18 mouse cellular contexts compared by ENCODE assay signal in the genomic region with DNA sequence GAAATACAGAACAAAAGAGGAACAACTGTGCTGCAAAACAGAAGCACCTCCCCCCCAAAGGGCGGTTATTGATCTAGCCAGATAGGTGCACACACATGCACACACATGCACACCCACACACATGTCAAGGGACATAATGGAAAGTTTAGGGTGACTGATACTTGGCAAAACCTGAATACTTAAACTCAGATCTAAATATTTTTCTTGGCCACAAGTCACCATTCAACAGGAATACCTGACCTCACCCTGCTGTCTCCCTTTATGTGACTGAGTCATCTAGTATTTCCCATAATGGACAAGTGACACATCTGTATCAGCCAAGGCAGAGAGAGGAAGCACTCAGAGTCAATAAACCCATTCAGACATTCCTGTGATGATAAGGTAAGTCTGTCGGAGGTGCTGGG. TPM values are rescaled to one million over a fixed set of nuclear protein-coding genes. Genes with fewer than 3 reads are reported as not detected.
DNase-seq lines count a peak whose midpoint lies in the region; ATAC-seq and TF ChIP-seq lines count a peak whose summit lies in the region.
"Had no signal": no experiment of that assay in that cellular context is flagged by ENCODE, and none has a peak within 500 bp of the region (broad histone marks: within the 10 kb centered on the region; RNA-seq: fewer than 3 reads in every experiment).

No protein-coding gene starts in this region.

- H3K9ac ChIP-seq in heart, embryonic 14.5 days (ENCODE audit: low read length), result no peak overlapping the region
- no peak overlapping the region for H3K9ac ChIP-seq in midbrain, embryonic 12.5 days (replicated peaks)
- H3K9ac ChIP-seq in midbrain, embryonic 15.5 days, result no peak overlapping the region
- no peak overlapping the region for H3K9ac ChIP-seq in stomach, postnatal 0 days (ENCODE audit: low read length)
- H3K9ac ChIP-seq: forebrain, embryonic 13.5 days; limb, embryonic 15.5 days; neural tube, embryonic 15.5 days; stomach, embryonic 15.5 days had no signal

- CTCF ChIA-PET in Patski (lab: Charles Lee), result no interaction called here

- no peak for TF ChIP-seq EP300 in stomach, postnatal 0 days (optimal IDR thresholded peaks at IDR 0.05)

- H3K27ac ChIP-seq in heart, embryonic 14.5 days (replicated peaks in 1 of 2; ENCODE audit: control insufficient read depth in 1 of 2, insufficient read depth in 1 of 2, low read depth in 2 of 2, low read length in 2 of 2), result peak overlapping the region in 1 of 2 experiments; percentile 80; a peak in 2 of 4 replicates
- H3K27ac ChIP-seq in midbrain, embryonic 12.5 days (replicated peaks), result no peak overlapping the region
- H3K27ac ChIP-seq in midbrain, embryonic 15.5 days, result no peak overlapping the region
- no peak overlapping the region for H3K27ac ChIP-seq in stomach, postnatal 0 days (replicated peaks)
- H3K27ac ChIP-seq: forebrain, embryonic 13.5 days; limb, embryonic 15.5 days; macrophage; neural tube, embryonic 15.5 days; stomach, embryonic 15.5 days had no signal

- H3K27me3 ChIP-seq in heart, embryonic 14.5 days (ENCODE audit: control insufficient read depth, insufficient read depth, low read length), result no peaks in the 10 kb centered on the region
- H3K27me3 ChIP-seq in midbrain, embryonic 12.5 days, result no peaks in the 10 kb centered on the region
- H3K27me3 ChIP-seq in midbrain, embryonic 15.5 days (replicated peaks), result no peaks in the 10 kb centered on the region
- H3K27me3 ChIP-seq in Patski, result no peaks in the 10 kb centered on the region
- no peaks in the 10 kb centered on the region for H3K27me3 ChIP-seq in stomach, postnatal 0 days (ENCODE audit: control insufficient read depth, insufficient read depth, low read length)
- H3K27me3 ChIP-seq: CH12.LX; forebrain, embryonic 13.5 days; limb, embryonic 15.5 days; neural tube, embryonic 15.5 days; stomach, embryonic 15.5 days had no signal

- no peak; the same call in 1 of the 2 replicates for ATAC-seq in heart, embryonic 14.5 days (ENCODE audit: insufficient number of reproducible peaks, insufficient read depth, low FRiP score, low read depth)
- peak; percentile 23; the same call in 1 of the 2 replicates for ATAC-seq in midbrain, embryonic 12.5 days (ENCODE audit: low FRiP score, low read depth)
- ATAC-seq in midbrain, embryonic 15.5 days (replicated peaks), result no peak; the same call in 1 of the 2 replicates
- ATAC-seq in Patski, result peak; percentile 69
- ATAC-seq in stomach, postnatal 0 days (ENCODE audit: low FRiP score, low TSS enrichment), result peak; percentile 74; the same call in 1 of the 2 replicates
- ATAC-seq in inflammation-experienced regulatory T-cells, adult 6 months, result no peak
- ATAC-seq: intestine, embryonic 16.5 days had no signal

- H3K4me2 ChIP-seq in heart, embryonic 14.5 days (ENCODE audit: low read length), result peak overlapping the region; percentile 62
- no peak overlapping the region for H3K4me2 ChIP-seq in midbrain, embryonic 12.5 days (replicated peaks)
- no peak overlapping the region for H3K4me2 ChIP-seq in midbrain, embryonic 15.5 days
- no peak overlapping the region for H3K4me2 ChIP-seq in stomach, postnatal 0 days (replicated peaks; ENCODE audit: low read depth)
- H3K4me2 ChIP-seq: limb, embryonic 15.5 days; stomach, embryonic 15.5 days had no signal

- POLR2A ChIA-PET in Patski (lab: Charles Lee), result no interaction called here

- no peaks in the 10 kb centered on the region for H3K9me3 ChIP-seq in heart, embryonic 14.5 days (ENCODE audit: control insufficient read depth, low read length)
- no peaks in the 10 kb centered on the region for H3K9me3 ChIP-seq in midbrain, embryonic 12.5 days
- H3K9me3 ChIP-seq in midbrain, embryonic 15.5 days, result no peaks in the 10 kb centered on the region
- H3K9me3 ChIP-seq in stomach, postnatal 0 days (ENCODE audit: control insufficient read depth, low read length), result no peaks in the 10 kb centered on the region
- H3K9me3 ChIP-seq: forebrain, embryonic 13.5 days; limb, embryonic 15.5 days; neural tube, embryonic 15.5 days; stomach, embryonic 15.5 days had no signal

- no peaks in the 10 kb centered on the region for H3K36me3 ChIP-seq in heart, embryonic 14.5 days (ENCODE audit: control insufficient read depth, insufficient read depth, low read length)
- H3K36me3 ChIP-seq in midbrain, embryonic 12.5 days, result no peaks in the 10 kb centered on the region
- no peaks in the 10 kb centered on the region for H3K36me3 ChIP-seq in midbrain, embryonic 15.5 days (replicated peaks)
- no peaks in the 10 kb centered on the region for H3K36me3 ChIP-seq in stomach, postnatal 0 days (ENCODE audit: control insufficient read depth, insufficient read depth, low read length)
- H3K36me3 ChIP-seq: limb, embryonic 15.5 days; neural tube, embryonic 15.5 days; stomach, embryonic 15.5 days had no signal

- H3K4me1 ChIP-seq in heart, embryonic 14.5 days (ENCODE audit: control insufficient read depth in 2 of 2, insufficient read depth in 2 of 2, low read length in 2 of 2), result peaks cover 9 to 18% of the 10 kb centered on the region in 2 experiments
- H3K4me1 ChIP-seq in midbrain, embryonic 12.5 days, result peaks cover 13% of the 10 kb centered on the region
- peaks cover 8% of the 10 kb centered on the region for H3K4me1 ChIP-seq in midbrain, embryonic 15.5 days
- H3K4me1 ChIP-seq in stomach, postnatal 0 days (replicated peaks; ENCODE audit: control insufficient read depth, insufficient read depth), result no peaks in the 10 kb centered on the region
- H3K4me1 ChIP-seq: limb, embryonic 15.5 days; stomach, embryonic 15.5 days had no signal

- no peak for TF ChIP-seq CTCF in Patski (IDR thresholded peaks at IDR 0.05)
- TF ChIP-seq CTCF in stomach, postnatal 0 days (IDR thresholded peaks at IDR 0.05; ENCODE audit: low read depth), result no peak

- no peak overlapping the region for H3K4me3 ChIP-seq in heart, embryonic 14.5 days (ENCODE audit: control insufficient read depth in 1 of 2, insufficient read depth in 1 of 2, low read depth in 1 of 2, low read length in 2 of 2)
- H3K4me3 ChIP-seq in midbrain, embryonic 12.5 days, result no peak overlapping the region
- no peak overlapping the region for H3K4me3 ChIP-seq in midbrain, embryonic 15.5 days
- no peak overlapping the region for H3K4me3 ChIP-seq in stomach, postnatal 0 days (ENCODE audit: low read depth, low read length)
- H3K4me3 ChIP-seq: forebrain, embryonic 13.5 days; limb, embryonic 15.5 days; neural tube, embryonic 15.5 days; stomach, embryonic 15.5 days had no signal

- in situ Hi-C loops in Patski (cut with MboI; ENCODE audit: low pct_unique_long_range_greater_than_20kb), result no loop called here

- 42% methylated on average over 2 of the region's 2 CpGs for WGBS in heart, embryonic 14.5 days
- 82% methylated on average over 2 of the region's 2 CpGs for WGBS in midbrain, embryonic 12.5 days
- 78% methylated on average over 2 of the region's 2 CpGs for WGBS in midbrain, embryonic 15.5 days
- WGBS in stomach, postnatal 0 days, result 69% methylated on average over 2 of the region's 2 CpGs

- DNase-seq in heart, postnatal 4 days, result no peak
- no peak for DNase-seq in Patski (ENCODE audit: low read depth, low spot score)
- DNase-seq in stomach, postnatal 0 days (ENCODE audit: low spot score), result no peak
- DNase-seq: cerebellum, postnatal 36 days; kidney, postnatal 10 days; layer of hippocampus, adult 9-11 months; thymus, postnatal 25 days had no signal

RNA-seq across cellular contexts. Expression of a gene that starts 48.9 kb away (rescaled TPM):
- 59.8 and 60.4 TPM in 2 replicates for polyA plus RNA-seq in heart, embryonic 14.5 days (2014; fragmentation: Nextera tagmentation; extraction: Ambion mirVana)
- total RNA-seq in heart, postnatal 4 days (2021), result 10 to 100 TPM; 50.3 to 52.8 TPM
- 31.0 and 31.8 TPM in 2 replicates for polyA plus RNA-seq in midbrain, embryonic 12.5 days (2016; fragmentation: Nextera tagmentation; extraction: Ambion mirVana)
- polyA plus RNA-seq in midbrain, embryonic 15.5 days (2015; fragmentation: Nextera tagmentation; extraction: Ambion mirVana), result 17.8 and 21.4 TPM in 2 replicates
- polyA plus RNA-seq in Patski (2021), result 72.7 TPM
- 35.8 and 40.0 TPM in 2 replicates for polyA plus RNA-seq in stomach, postnatal 0 days (2015; fragmentation: Nextera tagmentation; extraction: Ambion mirVana)
- 10 to 100 TPM; 64.9 to 79.7 (median 77.6) TPM for polyA plus RNA-seq in inflammation-experienced regulatory T-cells, adult 6 months (2017; shearing (Covaris generic))

Comparison
In these comparisons a context has a peak if more than half of its experiments do, and no peak if none do; other contexts are left out.
1. ATAC-seq: peak in midbrain, embryonic 12.5 days (single experiment), Patski (single experiment) and stomach, postnatal 0 days (single experiment); none in heart, embryonic 14.5 days (single experiment), midbrain, embryonic 15.5 days (single experiment) and inflammation-experienced regulatory T-cells, adult 6 months (single experiment).